Mouse (Mus musculus) heart, postnatal 36 days (tissue): Measurements from ENCODE around the gene Smarca4. TPM values are rescaled to one million over a fixed set of nuclear protein-coding genes. Genes with fewer than 3 reads are reported as not detected.

ENCODE experiments used
- DNase-seq, 2 experiments: peaks; one replicate each; pipeline ENCODE4 v3.0.0; 2021 to 2022
- intact Hi-C: fragments of 180-260 bp; cut with DNase I; formaldehyde crosslinking; loops from one replicate; pipeline ENCODE4 v1.15.1; 2025
- microRNA-seq, 2 experiments: library from miRNA; unstranded; fragments of <30 nt; microRNA quantifications; one replicate each; pipeline ENCODE4 v1.2.0; 2021; ENCODE audit warnings: borderline number of aligned reads in 2 of 2
- total RNA-seq, 2 experiments: library from RNA; stranded (reverse); gene quantifications; 2 replicates each; pipeline ENCODE4 v1.2.3; 2021

Gene Smarca4
- total RNA-seq, 2 experiments from 2014 or later = 48.6 to 51.4 TPM

DNA sequence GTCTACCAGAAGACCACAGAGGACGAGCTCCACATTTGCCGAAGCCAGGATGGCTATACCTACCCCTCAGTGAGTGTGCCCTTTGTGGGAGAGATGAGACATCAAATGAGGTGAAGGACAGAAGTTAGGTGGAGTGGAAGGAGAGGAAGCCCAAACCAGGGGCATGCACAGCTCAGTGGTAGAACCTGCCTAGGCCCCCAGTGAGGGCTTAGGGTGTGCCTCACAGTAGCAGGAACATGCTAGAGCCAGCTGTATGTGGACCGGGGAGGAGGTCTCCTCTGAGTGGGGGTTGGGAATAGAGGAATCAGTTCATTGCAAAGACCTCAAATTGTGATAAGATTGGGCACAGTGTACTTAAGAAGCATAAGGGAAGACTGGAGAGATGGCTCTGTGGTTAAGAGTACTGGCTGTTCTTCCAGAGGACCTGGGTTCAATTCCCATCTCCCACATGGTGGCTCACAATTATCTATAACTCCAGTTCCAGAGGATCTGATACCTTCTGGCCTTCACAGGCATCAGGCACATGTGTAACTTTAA, 131.3 kb downstream of the Smarca4 start:
- intact Hi-C loops = loop anchor here (5.0 kb wide), 1 partner anchor 45 kb away; no protein-coding TSS in a partner anchor

DNA sequence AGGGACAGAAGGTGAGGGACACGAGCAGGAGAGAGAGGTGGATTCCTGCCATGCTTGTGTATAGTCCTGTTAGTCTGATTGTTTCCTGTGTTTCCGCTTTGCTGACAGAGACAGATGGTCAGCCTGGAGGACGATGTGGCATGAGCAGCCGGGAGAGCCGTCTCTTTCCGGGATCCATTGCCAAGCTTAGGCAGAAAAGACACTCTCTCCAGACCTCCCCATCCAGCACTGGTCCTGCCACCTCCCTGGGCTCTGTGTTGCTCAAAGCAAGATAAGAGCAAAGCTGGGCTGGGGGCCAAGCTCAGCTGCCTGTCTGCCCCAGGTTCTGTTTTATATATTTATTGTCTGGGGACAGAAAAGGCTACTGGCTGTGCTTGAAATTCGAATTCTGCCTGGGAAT, 132.1 kb downstream of the Smarca4 start:
- intact Hi-C loops = loop anchor here (5.0 kb wide), 1 partner anchor 46 kb away; no protein-coding TSS in a partner anchor
- DNase-seq = peak; percentile 61 to 67

More for the DNA sequence above, 131.3 kb downstream of the Smarca4 start:
- no peak for DNase-seq

DNA sequence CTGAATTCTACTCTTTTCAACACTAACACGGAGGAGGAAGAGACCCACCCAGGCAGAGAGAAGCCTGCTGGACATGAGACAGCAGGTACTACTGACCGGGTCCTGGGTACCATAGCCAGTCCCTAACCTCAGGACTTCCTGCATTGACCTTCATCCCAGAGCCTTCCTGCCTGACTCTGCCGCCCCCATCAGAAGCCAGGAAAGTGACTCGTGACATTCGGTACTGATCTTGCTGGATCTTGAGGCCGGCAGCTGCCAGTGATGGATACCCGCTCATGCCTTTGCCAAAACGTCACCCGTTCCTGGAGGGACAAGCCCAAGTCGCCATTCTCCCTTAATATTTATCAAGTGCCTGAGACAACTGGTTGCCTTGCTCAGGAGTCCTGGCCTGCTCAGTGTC, 132.5 kb downstream of the Smarca4 start:
- intact Hi-C loops = loop anchor here (5.0 kb wide), 1 partner anchor 46 kb away; no protein-coding TSS in a partner anchor
- no peak for DNase-seq

DNA sequence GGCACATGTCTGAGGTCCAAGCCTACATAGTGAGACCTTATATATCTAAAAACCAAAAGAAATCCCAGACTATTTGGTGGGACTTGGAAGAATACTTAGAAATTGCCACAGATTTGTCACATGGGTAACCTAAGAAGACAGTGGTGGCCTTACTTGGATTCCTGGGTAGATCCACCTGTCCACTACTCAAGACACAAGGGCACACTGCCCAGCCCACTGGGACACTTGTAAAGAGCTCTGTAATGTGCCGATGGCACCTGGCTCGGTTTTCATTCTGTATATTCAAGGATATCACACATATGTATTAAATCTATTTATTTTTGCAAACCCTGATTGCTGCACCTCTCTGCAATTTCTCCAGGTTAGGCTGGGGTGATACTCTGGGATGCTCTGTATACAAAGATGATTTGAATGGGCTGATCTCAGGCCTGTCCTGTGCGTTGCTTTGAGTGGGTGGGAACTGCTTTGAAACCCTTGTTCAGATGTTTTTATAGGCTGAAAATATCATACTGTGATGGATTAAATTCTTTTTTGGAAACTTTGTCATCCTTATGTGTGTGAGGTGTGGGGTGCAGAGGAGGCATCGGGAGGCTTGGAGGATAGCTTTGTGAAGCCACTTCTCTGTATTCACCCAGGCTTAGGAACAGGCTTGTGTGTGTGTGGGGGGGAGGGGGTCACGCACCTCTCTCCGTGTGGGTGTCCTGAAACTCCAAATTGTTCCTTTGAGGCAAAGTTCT, 133.6 kb downstream of the Smarca4 start:
- no peak for DNase-seq
- intact Hi-C loops = loop anchor here (5.0 kb wide), 2 partner anchors 47 to 147 kb away; no protein-coding TSS in a partner anchor

DNA sequence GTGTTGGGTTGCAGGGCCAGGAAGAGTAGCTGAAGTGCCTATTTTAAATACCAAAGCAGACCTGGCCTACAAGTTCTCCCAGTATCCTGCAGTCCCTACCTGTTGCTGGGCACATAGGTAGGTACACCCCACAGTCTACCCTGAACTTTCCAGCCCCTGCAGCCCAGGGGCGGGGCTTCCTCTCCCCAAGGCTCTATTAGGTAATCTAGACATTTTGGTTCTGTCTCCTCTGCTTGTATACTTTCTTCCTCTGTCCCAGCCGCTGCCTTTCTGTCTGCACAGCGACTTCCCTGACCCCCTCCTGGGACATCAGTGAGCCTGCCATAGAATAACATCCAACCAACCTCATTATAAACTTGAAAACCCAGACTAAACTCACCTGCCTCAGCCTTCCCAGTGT, 134.4 kb downstream of the Smarca4 start:
- intact Hi-C loops = loop anchor here (5.0 kb wide), 1 partner anchor 148 kb away; no protein-coding TSS in a partner anchor
- DNase-seq = no peak

DNA sequence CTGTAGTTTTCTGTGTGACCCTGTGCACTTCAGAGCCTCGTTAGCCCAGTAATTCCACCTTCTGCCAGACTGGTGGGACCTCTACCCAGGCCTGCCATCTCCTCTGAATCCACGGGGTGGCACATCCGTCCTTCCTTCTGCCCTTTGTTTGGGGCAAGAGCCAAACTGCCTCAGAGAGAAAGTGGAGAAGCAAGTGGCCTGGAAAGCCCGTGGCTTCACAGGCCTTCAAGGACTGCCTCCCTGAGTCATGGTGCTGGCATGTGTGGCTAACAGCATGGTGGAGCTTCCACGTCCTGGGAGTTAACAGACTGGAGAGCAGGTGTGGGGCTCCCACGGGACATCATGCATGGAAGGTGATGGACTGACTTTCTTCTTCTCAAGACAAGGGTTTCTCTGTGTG, 135.4 kb downstream of the Smarca4 start:
- DNase-seq = no peak
- intact Hi-C loops = loop anchor here (1.0 to 5.0 kb wide), 2 partner anchors 53 to 149 kb away; no protein-coding TSS in a partner anchor

DNA sequence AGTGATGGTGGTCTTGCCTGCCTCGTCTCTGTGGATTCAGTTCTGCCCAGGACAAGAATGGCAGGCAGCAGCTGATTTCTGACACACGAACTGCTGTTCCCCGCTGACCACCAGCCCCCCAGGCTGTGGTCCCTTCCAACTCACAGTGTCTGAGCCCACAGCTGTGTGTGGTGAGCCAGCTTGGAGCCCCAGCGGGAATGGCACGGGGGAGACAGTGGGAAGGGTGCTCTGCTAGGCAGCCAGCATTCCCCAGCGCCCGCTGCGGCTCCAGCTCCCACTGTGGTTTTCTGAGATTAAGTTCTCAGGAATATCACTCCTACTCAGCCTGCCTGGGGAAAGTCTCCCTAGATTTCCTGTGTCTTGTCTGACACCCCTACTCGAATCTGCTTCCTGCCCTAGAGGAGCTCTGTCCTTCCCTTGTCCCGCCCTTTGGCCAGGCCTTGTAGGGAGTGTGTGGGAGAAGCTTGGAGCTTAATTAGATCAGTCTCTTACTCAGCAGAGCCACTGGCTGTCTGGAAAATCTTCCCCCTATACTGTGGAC, 136.4 kb downstream of the Smarca4 start:
- DNase-seq = peak; percentile 53 to 67
- intact Hi-C loops = loop anchor here (5.0 kb wide), 1 partner anchor 150 kb away; no protein-coding TSS in a partner anchor

Small RNAs within 50 kb of the gene (microRNA-seq; reads per million reads assigned to microRNA genes)
- gene Mir1946b = 0 reads per million in 2 experiments

Other genes with a start within 250 kb of the Smarca4 start
- gene Ilf3, start 248.3 kb upstream of the Smarca4 start, total RNA-seq = 10 to 100 TPM; 28.9 to 29.0 TPM
- 1 to 10 TPM; 8.0 to 9.5 TPM for gene Qtrt1, start 204.3 kb upstream of the Smarca4 start, total RNA-seq
- 10 to 100 TPM; 63.9 to 72.4 TPM for gene Dnm2, start 191.3 kb upstream of the Smarca4 start, total RNA-seq
- gene Tmed1, start 105.9 kb upstream of the Smarca4 start, total RNA-seq = 10 to 100 TPM; 44.9 to 46.9 TPM
- 1 to 10 TPM; 1.8 to 2.0 TPM for gene AB124611, start 90.0 kb upstream of the Smarca4 start, total RNA-seq
- gene Carm1, start 69.3 kb upstream of the Smarca4 start, total RNA-seq = 10 to 100 TPM; 56.9 to 65.4 TPM
- gene Timm29, start 23.4 kb upstream of the Smarca4 start, total RNA-seq = 10 to 100 TPM; 59.8 TPM
- 1 to 10 TPM; 7.3 to 8.0 TPM for gene Yipf2, start 23.3 kb upstream of the Smarca4 start, total RNA-seq
- 1 to 10 TPM; 2.2 to 3.4 TPM for gene Ldlr, start 107.3 kb downstream of the Smarca4 start, total RNA-seq
- 1 to 10 TPM; 4.4 to 4.6 TPM for gene Spc24, start 144.1 kb downstream of the Smarca4 start, total RNA-seq
- 10 to 100 TPM; 50.5 to 54.2 TPM for gene Kank2, start 182.6 kb downstream of the Smarca4 start, total RNA-seq
- gene Angptl8, start 219.3 kb downstream of the Smarca4 start, total RNA-seq = not detected
- 10 to 100 TPM; 31.0 to 39.1 TPM for gene Dock6, start 236.5 kb downstream of the Smarca4 start, total RNA-seq